Mouse (Mus musculus) testis, adult 2 months (tissue): ENCODE data around the gene AI597479.

Experiments used
- CTCF ChIP-seq: fragments of 200-500 bp; IDR thresholded peaks from 2 replicates; pipeline ENCODE4 v1.5.1; 2012; ENCODE audit warnings: low read depth, mild to moderate bottlenecking, inconsistent platforms, low read length, moderate library complexity; ENCODE audit not compliant: control insufficient read depth, insufficient read depth, insufficient replicate concordance
- POLR2A ChIP-seq: fragments of 200-500 bp; IDR thresholded peaks from 2 replicates; pipeline ENCODE4 v1.6.1; 2012; ENCODE audit warnings: low read depth, mild to moderate bottlenecking, inconsistent platforms, low read length, moderate library complexity; ENCODE audit not compliant: control insufficient read depth

GRCm38 (mm10) chr1:43127196-43127595, 28.7 kb downstream of the AI597479 start:
- TF ChIP-seq CTCF, result no peak
- TF ChIP-seq POLR2A, result no peak
